ENCODE assay signal across 21 mouse cellular contexts in genomic region chr6:122447848-122448247, GRCm38 (mm10). TPM values are rescaled to one million over a fixed set of nuclear protein-coding genes. Genes with fewer than 3 reads are reported as not detected.
DNase-seq lines count a peak whose midpoint lies in the region; ATAC-seq lines count a peak whose summit lies in the region.
"Had no signal": no experiment of that assay in that cellular context is flagged by ENCODE, and none has a peak within 500 bp of the region (broad histone marks: within the 10 kb centered on the region; RNA-seq: fewer than 3 reads in every experiment).

No protein-coding gene starts in this region.

- DNase-seq in right cerebral cortex, adult 18-20 months, result peak; percentile 4
- no peak for DNase-seq in right cerebral cortex, postnatal 36 days (ENCODE audit: low spot score in 2 of 2)
- peak; percentile 36 for DNase-seq in brain, adult 2 months (ENCODE audit: low read depth, low spot score)
- DNase-seq in heart, postnatal 10 days, result no peak
- DNase-seq in adrenal gland, postnatal 36 days, result no peak
- DNase-seq in cerebellum, adult 11-12 months, result no peak
- DNase-seq: adrenal gland, postnatal 10 days; cerebellum, adult 18-20 months; cerebellum, adult 9-10 months; cerebellum, postnatal 14 days; gastrocnemius, postnatal 36 days; heart, adult 2 months; kidney, adult 18-20 months had no signal

- peak; percentile 37 for ATAC-seq in CD4-positive, CD25-positive, alpha-beta regulatory T cell, adult 4 months
- ATAC-seq: forebrain, embryonic 13.5 days; forebrain, embryonic 16.5 days; intestine, embryonic 16.5 days had no signal

- intact Hi-C loops in heart, postnatal 10 days (cut with DNase I), result no loop called here

RNA-seq across cellular contexts. Expression of gene Rimklb, which starts 50.7 kb away (rescaled TPM):
- under 1 TPM in 1 of 2 experiments, not detected in 1; 0.17 TPM for polyA plus RNA-seq in CD4-positive, CD25-positive, alpha-beta regulatory T cell, adult 4 months (2017; shearing (Covaris generic))
- under 1 TPM in 1 of 2 experiments, not detected in 1; 0.45 TPM for total RNA-seq in heart, postnatal 10 days (2021)
- under 1 TPM; 0.23 to 0.50 TPM for total RNA-seq in adrenal gland, postnatal 36 days (2021)
- total RNA-seq: granulocyte monocyte progenitor cell, adult 5-6 weeks; heart, adult 2 months; heart, postnatal 25 days; hematopoietic stem cell, adult 5-6 weeks had no signal
- polyA plus RNA-seq: C2C12 had no signal

RNA-seq across cellular contexts. Expression of gene Mfap5, which starts 57.8 kb away (rescaled TPM):
- polyA plus RNA-seq in CD4-positive, CD25-positive, alpha-beta regulatory T cell, adult 4 months (2017; shearing (Covaris generic)), result not detected
- 100 to 1,000 TPM in 1 of 2 experiments, 10 to 100 TPM in 1; 93.3 to 120 TPM for total RNA-seq in heart, postnatal 10 days (2021)
- 10 to 100 TPM; 15.7 to 34.1 TPM for total RNA-seq in adrenal gland, postnatal 36 days (2021)
- total RNA-seq: granulocyte monocyte progenitor cell, adult 5-6 weeks; hematopoietic stem cell, adult 5-6 weeks had no signal

Comparison
In these comparisons a context has a peak if more than half of its experiments do, and no peak if none do; other contexts are left out.
1. DNase-seq: peak in right cerebral cortex, adult 18-20 months (single experiment) and brain, adult 2 months (single experiment); none in right cerebral cortex, postnatal 36 days (0 of 2), heart, postnatal 10 days (0 of 2), adrenal gland, postnatal 36 days (0 of 2) and cerebellum, adult 11-12 months (single experiment).